Mouse (Mus musculus) ES-E14 (cell line): ENCODE results near the gene Rnf214.

Experiments
- CHD2 ChIP-seq: IDR thresholded peaks from 2 replicates; pipeline ENCODE4 v1.6.1; 2014; ENCODE audit warnings: mild to moderate bottlenecking, low read depth, low read length, inconsistent platforms
- HCFC1 ChIP-seq: IDR thresholded peaks from 2 replicates; pipeline ENCODE4 v1.6.1; 2012; ENCODE audit warnings: low read length, inconsistent platforms, borderline replicate concordance; ENCODE audit not compliant: insufficient read depth
- MAFK ChIP-seq: IDR thresholded peaks from 2 replicates; pipeline ENCODE4 v1.6.1; 2014; ENCODE audit warnings: mild to moderate bottlenecking, low read depth, low read length, inconsistent platforms; ENCODE audit not compliant: insufficient read depth
- ZC3H11A ChIP-seq: IDR thresholded peaks from 2 replicates; pipeline ENCODE4 v1.6.1; 2012; ENCODE audit warnings: low read depth, mild to moderate bottlenecking, inconsistent platforms, low read length, borderline replicate concordance
- ZNF384 ChIP-seq: IDR thresholded peaks from 2 replicates; pipeline ENCODE4 v1.6.1; 2012; ENCODE audit warnings: low read depth, low read length, inconsistent platforms

- TF ChIP-seq HCFC1 = no peak
- no peak for TF ChIP-seq CHD2
- no peak for TF ChIP-seq ZNF384
- TF ChIP-seq MAFK = no peak
- no peak for TF ChIP-seq ZC3H11A
These were observed 47.8 kb upstream of the Rnf214 start for GRCm38 (mm10) chr9:45954294-45955106.
